Comparison of ENCODE assay signal across 7 mouse cellular contexts in the genomic region with DNA sequence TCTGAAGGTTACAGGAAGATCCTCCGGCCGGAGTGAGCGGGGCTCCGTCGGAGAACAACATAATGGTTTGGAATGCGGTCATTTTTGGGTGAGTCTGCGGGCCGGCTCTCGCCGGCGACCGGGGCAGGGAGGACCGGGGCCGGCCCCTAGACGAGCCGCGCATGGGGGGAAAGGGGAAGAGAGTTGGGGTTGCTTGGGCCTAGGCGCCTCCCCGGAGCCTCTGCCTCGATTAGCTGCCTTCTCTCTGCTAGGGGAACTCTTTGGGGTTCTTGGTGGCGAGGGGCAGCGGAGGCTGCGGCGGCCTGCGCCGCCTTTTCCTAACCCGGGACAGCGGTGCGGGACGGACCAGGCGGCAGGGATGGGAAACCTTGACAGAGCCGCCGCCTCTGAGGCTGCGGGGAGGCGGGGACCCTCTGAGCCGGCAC. TPM values are rescaled to one million over a fixed set of nuclear protein-coding genes. Genes with fewer than 3 reads are reported as not detected.
DNase-seq lines count a peak whose midpoint lies in the region; ATAC-seq and TF ChIP-seq lines count a peak whose summit lies in the region.

No protein-coding gene starts in this region.

- peak overlapping the region; percentile 77 for H3K4me3 ChIP-seq in bone marrow, adult 2 months (replicated peaks; ENCODE audit: control insufficient read depth, low read depth, low read length)
- H3K4me3 ChIP-seq in forebrain, embryonic 14.5 days (ENCODE audit: low read depth, low read length): peak overlapping the region; percentile 59
- peak overlapping the region; percentile 70 for H3K4me3 ChIP-seq in neural tube, embryonic 13.5 days

- H3K9me3 ChIP-seq in forebrain, embryonic 14.5 days (replicated peaks; ENCODE audit: control insufficient read depth, low read length): no peaks in the 10 kb centered on the region
- no peaks in the 10 kb centered on the region for H3K9me3 ChIP-seq in neural tube, embryonic 13.5 days

- WGBS in bone marrow, adult 2 months: 6% methylated on average over 31 of the region's 36 CpGs
- 30% methylated on average over 35 of the region's 36 CpGs for WGBS in forebrain, embryonic 14.5 days
- WGBS in neural tube, embryonic 13.5 days: 15% methylated on average over 36 of the region's 36 CpGs

- peak overlapping the region; percentile 77 for H3K9ac ChIP-seq in forebrain, embryonic 14.5 days (ENCODE audit: low read length)
- peak overlapping the region; percentile 85 for H3K9ac ChIP-seq in neural tube, embryonic 13.5 days

- peak; percentile 50 for ATAC-seq in forebrain, embryonic 14.5 days
- peak; percentile 21 for ATAC-seq in neural tube, embryonic 13.5 days (ENCODE audit: low read depth)

- no peaks in the 10 kb centered on the region for H3K36me3 ChIP-seq in forebrain, embryonic 14.5 days (ENCODE audit: control insufficient read depth, insufficient read depth, low read length)
- no peaks in the 10 kb centered on the region for H3K36me3 ChIP-seq in neural tube, embryonic 13.5 days

- H3K4me1 ChIP-seq in bone marrow, adult 2 months (ENCODE audit: control insufficient read depth, insufficient read depth, low read length): no peaks in the 10 kb centered on the region
- H3K4me1 ChIP-seq in forebrain, embryonic 14.5 days (ENCODE audit: control insufficient read depth, insufficient read depth, low read length): no peaks in the 10 kb centered on the region
- peaks cover 7% of the 10 kb centered on the region for H3K4me1 ChIP-seq in neural tube, embryonic 13.5 days (replicated peaks)

- no peaks in the 10 kb centered on the region for H3K27me3 ChIP-seq in forebrain, embryonic 14.5 days (replicated peaks; ENCODE audit: control insufficient read depth, insufficient read depth, low read length)
- H3K27me3 ChIP-seq in neural tube, embryonic 13.5 days: no peaks in the 10 kb centered on the region

- H3K4me2 ChIP-seq in forebrain, embryonic 14.5 days (ENCODE audit: low read length): peak overlapping the region; percentile 61
- H3K4me2 ChIP-seq in neural tube, embryonic 13.5 days: peak overlapping the region; percentile 62

- peak; percentile 24 for DNase-seq in retina, embryonic 14.5 days (ENCODE audit: low spot score)
- DNase-seq in retina, postnatal 1 day: no peak
- DNase-seq in forebrain, embryonic 14.5 days (ENCODE audit: low spot score): peak; percentile 16
- DNase-seq in liver: peak; percentile 19
- DNase-seq in cerebellum, postnatal 4 days (ENCODE audit: low spot score in 2 of 2): no peak

- TF ChIP-seq POLR2A in bone marrow, adult 2 months (IDR thresholded peaks at IDR 0.05; ENCODE audit: borderline replicate concordance, control insufficient read depth, low read depth, low read length): no peak

- TF ChIP-seq CTCF in bone marrow, adult 2 months (IDR thresholded peaks at IDR 0.05; ENCODE audit: control insufficient read depth, insufficient read depth, low read length): no peak

- peak overlapping the region; percentile 84 for H3K27ac ChIP-seq in bone marrow, adult 2 months (ENCODE audit: control insufficient read depth, insufficient read depth, low read depth, low read length, poor library complexity)
- peak overlapping the region; percentile 72; the same call in 1 of the 2 replicates for H3K27ac ChIP-seq in forebrain, embryonic 14.5 days (ENCODE audit: low read depth, low read length)
- peak overlapping the region; percentile 82 for H3K27ac ChIP-seq in neural tube, embryonic 13.5 days (replicated peaks)

RNA-seq across cellular contexts. Expression of gene C330007P06Rik, which starts 0.8 kb away (rescaled TPM):
- 10.4 and 11.4 TPM in 2 replicates for polyA plus RNA-seq in bone marrow, adult 2 months (2011; ENCODE audit: insufficient read depth, insufficient read length, low replicate concordance, missing spikeins)
- 23.9 and 24.5 TPM in 2 replicates for polyA plus RNA-seq in forebrain, embryonic 14.5 days (2014; fragmentation: Nextera tagmentation; extraction: Ambion mirVana)
- polyA plus RNA-seq in neural tube, embryonic 13.5 days (2015; fragmentation: Nextera tagmentation; extraction: Ambion mirVana): 23.9 and 29.0 TPM in 2 replicates

RNA-seq across cellular contexts. Expression of gene Ube2a, which starts 1.0 kb away (rescaled TPM):
- 19.7 and 50.9 TPM in 2 replicates for polyA plus RNA-seq in bone marrow, adult 2 months (2011; ENCODE audit: insufficient read depth, insufficient read length, low replicate concordance, missing spikeins)
- 130 and 144 TPM in 2 replicates for polyA plus RNA-seq in forebrain, embryonic 14.5 days (2014; fragmentation: Nextera tagmentation; extraction: Ambion mirVana)
- 129 and 135 TPM in 2 replicates for polyA plus RNA-seq in neural tube, embryonic 13.5 days (2015; fragmentation: Nextera tagmentation; extraction: Ambion mirVana)

RNA-seq across cellular contexts. Expression of gene Nkrf, which starts 28.0 kb away (rescaled TPM):
- polyA plus RNA-seq in bone marrow, adult 2 months (2011; ENCODE audit: insufficient read depth, insufficient read length, low replicate concordance, missing spikeins): 1.7 and 3.4 TPM in 2 replicates
- polyA plus RNA-seq in forebrain, embryonic 14.5 days (2014; fragmentation: Nextera tagmentation; extraction: Ambion mirVana): 13.1 and 16.3 TPM in 2 replicates
- polyA plus RNA-seq in neural tube, embryonic 13.5 days (2015; fragmentation: Nextera tagmentation; extraction: Ambion mirVana): 13.6 and 15.5 TPM in 2 replicates

Comparison
In these comparisons a context has a peak if more than half of its experiments do, and no peak if none do; other contexts are left out.
1. DNase-seq: peak in retina, embryonic 14.5 days (single experiment), forebrain, embryonic 14.5 days (single experiment) and liver (single experiment); none in retina, postnatal 1 day (single experiment) and cerebellum, postnatal 4 days (0 of 2).
2. Peak in every context shown above with its lines, with median percentiles within 50 percentile points of each other: H3K27ac ChIP-seq and H3K4me3 ChIP-seq.